Mouse (Mus musculus): ENCODE data around the gene Pitx1. TPM values are rescaled to one million over a fixed set of nuclear protein-coding genes. Genes with fewer than 3 reads are reported as not detected.

The Pitx1 gene
- polyA plus RNA-seq, 1 experiment from 2014 or later, result not detected

GRCm38 (mm10) chr13:55824151-55824945, 11.6 kb downstream of the Pitx1 start:
- ATAC-seq (no peak), DNase-seq (ENCODE audit: low read depth, low spot score) (no peak)
- in situ Hi-C loops (cut with MboI; ENCODE audit: low pct_unique_long_range_greater_than_20kb), result no loop called here
- ChIA-PET POLR2A (no interaction called here), CTCF (no interaction called here)
- peaks cover 51% of the 10 kb centered on the region for H3K27me3 ChIP-seq
- no peak for TF ChIP-seq CTCF (IDR thresholded peaks at IDR 0.05)

- no peak for TF ChIP-seq CTCF (IDR thresholded peaks at IDR 0.05)
- DNase-seq (ENCODE audit: low read depth, low spot score) (no peak), ATAC-seq (no peak)
- POLR2A ChIA-PET, result no interaction called here
- in situ Hi-C loops (cut with MboI; ENCODE audit: low pct_unique_long_range_greater_than_20kb), result no loop called here
- H3K27me3 ChIP-seq, result peaks cover 41% of the 10 kb centered on the region
- CTCF ChIA-PET, result interaction anchor here (0.7 kb wide), 1 partner anchor 11 kb away, joined by 3 read pairs; no protein-coding TSS in a partner anchor
These were observed 13.5 kb downstream of the Pitx1 start for GRCm38 (mm10) chr13:55822499-55822898.

GRCm38 (mm10) chr13:55814834-55815233, 21.2 kb downstream of the Pitx1 start:
- in situ Hi-C loops (cut with MboI; ENCODE audit: low pct_unique_long_range_greater_than_20kb), result no loop called here
- CTCF ChIA-PET, result no interaction called here
- no peak for DNase-seq (ENCODE audit: low read depth, low spot score)
- POLR2A ChIA-PET, result no interaction called here
- ATAC-seq, result no peak
- H3K27me3 ChIP-seq, result peaks cover 7% of the 10 kb centered on the region
- TF ChIP-seq CTCF (IDR thresholded peaks at IDR 0.05), result no peak

- in situ Hi-C loops (cut with MboI; ENCODE audit: low pct_unique_long_range_greater_than_20kb), result no loop called here
These were observed 22.4 kb downstream of the Pitx1 start for GRCm38 (mm10) chr13:55813490-55814016.

GRCm38 (mm10) chr13:55810947-55811346, 25.0 kb downstream of the Pitx1 start:
- TF ChIP-seq CTCF (IDR thresholded peaks at IDR 0.05), result no peak
- ATAC-seq, result no peak
- POLR2A ChIA-PET, result no interaction called here
- CTCF ChIA-PET, result interaction anchor here (1.1 to 2.8 kb wide), 3 partner anchors 12 to 151 kb away, joined by 3 to 13 read pairs (median 4); no protein-coding TSS in a partner anchor
- no peaks in the 10 kb centered on the region for H3K27me3 ChIP-seq
- no peak for DNase-seq (ENCODE audit: low read depth, low spot score)
- in situ Hi-C loops (cut with MboI; ENCODE audit: low pct_unique_long_range_greater_than_20kb), result no loop called here

More at GRCm38 (mm10) chr13:55813490-55814016, 22.4 kb downstream of the Pitx1 start:
- H3K27me3 ChIP-seq, result peaks cover 7% of the 10 kb centered on the region
- ChIA-PET POLR2A (no interaction called here), CTCF (no interaction called here)
- ATAC-seq (no peak), DNase-seq (ENCODE audit: low read depth, low spot score) (no peak)
- TF ChIP-seq CTCF (IDR thresholded peaks at IDR 0.05), result no peak

- CTCF ChIA-PET, result interaction anchor here (1.3 to 2.8 kb wide), 2 partner anchors 134 to 153 kb away, joined by 4 to 13 read pairs; no protein-coding TSS in a partner anchor
These were observed 26.3 kb downstream of the Pitx1 start for GRCm38 (mm10) chr13:55809707-55810106.

GRCm38 (mm10) chr13:55809041-55809623, 26.9 kb downstream of the Pitx1 start:
- no peaks in the 10 kb centered on the region for H3K27me3 ChIP-seq
- in situ Hi-C loops (cut with MboI; ENCODE audit: low pct_unique_long_range_greater_than_20kb), result no loop called here
- no peak for TF ChIP-seq CTCF (IDR thresholded peaks at IDR 0.05)
- ChIA-PET CTCF (interaction anchor here (2.8 kb wide), 1 partner anchor 153 kb away, joined by 13 read pairs; no protein-coding TSS in a partner anchor), POLR2A (no interaction called here)
- ATAC-seq (no peak), DNase-seq (ENCODE audit: low read depth, low spot score) (no peak)

More at GRCm38 (mm10) chr13:55809707-55810106, 26.3 kb downstream of the Pitx1 start:
- POLR2A ChIA-PET, result no interaction called here
- no peak for DNase-seq (ENCODE audit: low read depth, low spot score)
- no peaks in the 10 kb centered on the region for H3K27me3 ChIP-seq
- in situ Hi-C loops (cut with MboI; ENCODE audit: low pct_unique_long_range_greater_than_20kb), result no loop called here
- no peak for TF ChIP-seq CTCF (IDR thresholded peaks at IDR 0.05)
- no peak for ATAC-seq

GRCm38 (mm10) chr13:55803973-55804372, 32.0 kb downstream of the Pitx1 start:
- H3K27me3 ChIP-seq, result no peaks in the 10 kb centered on the region
- no peak for DNase-seq (ENCODE audit: low read depth, low spot score)
- TF ChIP-seq CTCF (IDR thresholded peaks at IDR 0.05), result no peak
- in situ Hi-C loops (cut with MboI; ENCODE audit: low pct_unique_long_range_greater_than_20kb), result no loop called here
- ATAC-seq, result no peak
- POLR2A ChIA-PET, result no interaction called here
- CTCF ChIA-PET, result no interaction called here

- CTCF ChIA-PET, result no interaction called here
- H3K27me3 ChIP-seq, result no peaks in the 10 kb centered on the region
- DNase-seq (ENCODE audit: low read depth, low spot score) (no peak), ATAC-seq (no peak)
- POLR2A ChIA-PET, result no interaction called here
- no peak for TF ChIP-seq CTCF (IDR thresholded peaks at IDR 0.05)
- in situ Hi-C loops (cut with MboI; ENCODE audit: low pct_unique_long_range_greater_than_20kb), result no loop called here
These were observed 34.7 kb downstream of the Pitx1 start for GRCm38 (mm10) chr13:55801246-55801645.

GRCm38 (mm10) chr13:55786120-55786519, 49.9 kb downstream of the Pitx1 start:
- POLR2A ChIA-PET, result interaction anchor here (0.6 kb wide), 1 partner anchor 49 kb away, joined by 4 read pairs; no protein-coding TSS in a partner anchor
- CTCF ChIA-PET, result no interaction called here
- DNase-seq (ENCODE audit: low read depth, low spot score) (no peak), ATAC-seq (no peak)
- in situ Hi-C loops (cut with MboI; ENCODE audit: low pct_unique_long_range_greater_than_20kb), result no loop called here
- H3K27me3 ChIP-seq, result no peaks in the 10 kb centered on the region
- TF ChIP-seq CTCF (IDR thresholded peaks at IDR 0.05), result no peak

- ChIA-PET CTCF (no interaction called here), POLR2A (no interaction called here)
- no peak for DNase-seq (ENCODE audit: low read depth, low spot score)
- no peaks in the 10 kb centered on the region for H3K27me3 ChIP-seq
- in situ Hi-C loops (cut with MboI; ENCODE audit: low pct_unique_long_range_greater_than_20kb), result no loop called here
- no peak for TF ChIP-seq CTCF (IDR thresholded peaks at IDR 0.05)
- ATAC-seq, result no peak
These were observed 51.7 kb downstream of the Pitx1 start, which contains the start of gene Catsper3 for GRCm38 (mm10) chr13:55784268-55784667. TSS of gene Catsper3 (plus strand) at chr13:55784568.

Data from Patski (cell line).